Mouse (Mus musculus): ENCODE data around the gene Slc28a1. TPM values are rescaled to one million over a fixed set of nuclear protein-coding genes. Genes with fewer than 3 reads are reported as not detected.

The Slc28a1 gene
- 0.09 and 0.22 TPM in 2 replicates for polyA plus RNA-seq (2015; fragmentation: Nextera tagmentation; extraction: Ambion mirVana)

- H3K9me3 ChIP-seq (replicated peaks; ENCODE audit: control insufficient read depth, low read length): no peaks in the 10 kb centered on the region
- H3K27me3 ChIP-seq (ENCODE audit: control insufficient read depth, insufficient read depth, low read length): no peaks in the 10 kb centered on the region
- no peaks in the 10 kb centered on the region for H3K36me3 ChIP-seq (ENCODE audit: control insufficient read depth, insufficient read depth)
- H3K4me1 ChIP-seq (ENCODE audit: control insufficient read depth, insufficient read depth, low read length): peaks cover 16% of the 10 kb centered on the region
- ATAC-seq (replicated peaks; ENCODE audit: extremely low read depth, insufficient read depth, low FRiP score): no peak
- 52% methylated on average over 6 of the region's 6 CpGs for WGBS
- no peak within 1 kb of the TSS for H3K4me2 ChIP-seq (ENCODE audit: low read depth, low read length)
- H3K9ac ChIP-seq (ENCODE audit: low read length): no peak within 1 kb of the TSS
- H3K27ac ChIP-seq (ENCODE audit: low read length): no peak within 1 kb of the TSS
- H3K4me3 ChIP-seq (ENCODE audit: low read length): no peak within 1 kb of the TSS
These were observed at the start of gene Slc28a1 for GRCm38 (mm10) chr7:81114555-81114954. Slc28a1 (plus strand) TSS chr7:81114799.

- ATAC-seq (replicated peaks; ENCODE audit: extremely low read depth, insufficient read depth, low FRiP score): no peak; the same call in 1 of the 2 replicates
- no peak overlapping the region for H3K27ac ChIP-seq (ENCODE audit: low read length)
- 40% methylated on average over 6 of the region's 6 CpGs for WGBS
- H3K36me3 ChIP-seq (ENCODE audit: control insufficient read depth, insufficient read depth): peaks cover 20% of the 10 kb centered on the region; the same call in 1 of the 2 replicates
- no peaks in the 10 kb centered on the region for H3K27me3 ChIP-seq (ENCODE audit: control insufficient read depth, insufficient read depth, low read length)
- no peak overlapping the region for H3K4me3 ChIP-seq (ENCODE audit: low read length)
- H3K9me3 ChIP-seq (replicated peaks; ENCODE audit: control insufficient read depth, low read length): no peaks in the 10 kb centered on the region
- H3K4me2 ChIP-seq (ENCODE audit: low read depth, low read length): no peak overlapping the region
- H3K4me1 ChIP-seq (ENCODE audit: control insufficient read depth, insufficient read depth, low read length): peaks cover 8% of the 10 kb centered on the region; the same call in 1 of the 2 replicates
- no peak overlapping the region for H3K9ac ChIP-seq (ENCODE audit: low read length)
These were observed 47.9 kb upstream of the Slc28a1 start for GRCm38 (mm10) chr7:81066714-81067113.

- Histone ChIP-seq H3K27ac (ENCODE audit: low read length) (peak overlapping the region; percentile 37), H3K9ac (ENCODE audit: low read length) (no peak overlapping the region), H3K27me3 (ENCODE audit: control insufficient read depth, insufficient read depth, low read length) (no peaks in the 10 kb centered on the region), H3K4me3 (ENCODE audit: low read length) (no peak overlapping the region), H3K4me2 (ENCODE audit: low read depth, low read length) (no peak overlapping the region), H3K9me3 (replicated peaks; ENCODE audit: control insufficient read depth, low read length) (0 out of 2 replicates have a peak, but pooled peaks cover 3% of the 10 kb centered on the region), H3K4me1 (ENCODE audit: control insufficient read depth, insufficient read depth, low read length) (peaks cover 37% of the 10 kb centered on the region), H3K36me3 (ENCODE audit: control insufficient read depth, insufficient read depth) (peaks cover 22% of the 10 kb centered on the region)
- ATAC-seq (replicated peaks; ENCODE audit: extremely low read depth, insufficient read depth, low FRiP score): no peak
- WGBS: 44% methylated on average over 5 of the region's 5 CpGs
These were observed 42.1 kb upstream of the Slc28a1 start for GRCm38 (mm10) chr7:81072463-81072862.

- Histone ChIP-seq H3K27me3 (ENCODE audit: control insufficient read depth, insufficient read depth, low read length) (no peaks in the 10 kb centered on the region), H3K4me1 (ENCODE audit: control insufficient read depth, insufficient read depth, low read length) (peaks cover 44% of the 10 kb centered on the region), H3K4me3 (ENCODE audit: low read length) (no peak overlapping the region), H3K36me3 (ENCODE audit: control insufficient read depth, insufficient read depth) (peaks cover 20% of the 10 kb centered on the region), H3K9ac (ENCODE audit: low read length) (no peak overlapping the region), H3K4me2 (ENCODE audit: low read depth, low read length) (no peak overlapping the region), H3K27ac (ENCODE audit: low read length) (peak overlapping the region; percentile 37; the same call in 1 of the 2 replicates), H3K9me3 (replicated peaks; ENCODE audit: control insufficient read depth, low read length) (0 out of 2 replicates have a peak, but pooled peaks cover 3% of the 10 kb centered on the region)
- 83% methylated on average over 5 of the region's 5 CpGs for WGBS
- no peak for ATAC-seq (replicated peaks; ENCODE audit: extremely low read depth, insufficient read depth, low FRiP score)
These were observed 41.3 kb upstream of the Slc28a1 start for GRCm38 (mm10) chr7:81073273-81073672.

- H3K9ac ChIP-seq (ENCODE audit: low read length): no peak overlapping the region; the same call in 1 of the 2 replicates
- no peaks in the 10 kb centered on the region for H3K27me3 ChIP-seq (ENCODE audit: control insufficient read depth, insufficient read depth, low read length)
- peaks cover 13% of the 10 kb centered on the region for H3K36me3 ChIP-seq (ENCODE audit: control insufficient read depth, insufficient read depth)
- 0 out of 2 replicates have a peak, but pooled peaks cover 3% of the 10 kb centered on the region for H3K9me3 ChIP-seq (replicated peaks; ENCODE audit: control insufficient read depth, low read length)
- H3K4me2 ChIP-seq (ENCODE audit: low read depth, low read length): no peak overlapping the region
- WGBS: 51% methylated on average over 9 of the region's 9 CpGs
- H3K27ac ChIP-seq (ENCODE audit: low read length): peak overlapping the region; percentile 98
- H3K4me1 ChIP-seq (ENCODE audit: control insufficient read depth, insufficient read depth, low read length): peaks cover 57% of the 10 kb centered on the region
- 0 out of 2 replicates have a peak, but pooled peaks have one; percentile 5 for ATAC-seq (replicated peaks; ENCODE audit: extremely low read depth, insufficient read depth, low FRiP score)
- no peak overlapping the region for H3K4me3 ChIP-seq (ENCODE audit: low read length)
These were observed 40.1 kb upstream of the Slc28a1 start for GRCm38 (mm10) chr7:81074546-81074945.

- no peak overlapping the region for H3K4me2 ChIP-seq (ENCODE audit: low read depth, low read length)
- H3K4me1 ChIP-seq (ENCODE audit: control insufficient read depth, insufficient read depth, low read length): peaks cover 61% of the 10 kb centered on the region
- WGBS: 41% methylated on average over 7 of the region's 7 CpGs
- H3K36me3 ChIP-seq (ENCODE audit: control insufficient read depth, insufficient read depth): peaks cover 13% of the 10 kb centered on the region
- peak overlapping the region; percentile 62 for H3K9ac ChIP-seq (ENCODE audit: low read length)
- H3K4me3 ChIP-seq (ENCODE audit: low read length): no peak overlapping the region
- no peaks in the 10 kb centered on the region for H3K27me3 ChIP-seq (ENCODE audit: control insufficient read depth, insufficient read depth, low read length)
- ATAC-seq (replicated peaks; ENCODE audit: extremely low read depth, insufficient read depth, low FRiP score): 0 out of 2 replicates have a peak, but pooled peaks have one; percentile 3
- H3K9me3 ChIP-seq (replicated peaks; ENCODE audit: control insufficient read depth, low read length): 0 out of 2 replicates have a peak, but pooled peaks cover 3% of the 10 kb centered on the region
- peak overlapping the region; percentile 98 for H3K27ac ChIP-seq (ENCODE audit: low read length)
These were observed 39.3 kb upstream of the Slc28a1 start for GRCm38 (mm10) chr7:81075299-81075698.

- no peak overlapping the region for H3K4me3 ChIP-seq (ENCODE audit: low read length)
- no peaks in the 10 kb centered on the region for H3K27me3 ChIP-seq (ENCODE audit: control insufficient read depth, insufficient read depth, low read length)
- H3K9ac ChIP-seq (ENCODE audit: low read length): peak overlapping the region; percentile 62; the same call in 1 of the 2 replicates
- H3K9me3 ChIP-seq (replicated peaks; ENCODE audit: control insufficient read depth, low read length): 0 out of 2 replicates have a peak, but pooled peaks cover 3% of the 10 kb centered on the region
- WGBS: 63% methylated on average over 5 of the region's 5 CpGs
- peaks cover 65% of the 10 kb centered on the region for H3K4me1 ChIP-seq (ENCODE audit: control insufficient read depth, insufficient read depth, low read length)
- peaks cover 13% of the 10 kb centered on the region for H3K36me3 ChIP-seq (ENCODE audit: control insufficient read depth, insufficient read depth)
- peak overlapping the region; percentile 98 for H3K27ac ChIP-seq (ENCODE audit: low read length)
- ATAC-seq (replicated peaks; ENCODE audit: extremely low read depth, insufficient read depth, low FRiP score): no peak
- H3K4me2 ChIP-seq (ENCODE audit: low read depth, low read length): no peak overlapping the region
These were observed 38.9 kb upstream of the Slc28a1 start for GRCm38 (mm10) chr7:81075732-81076131.

- Histone ChIP-seq H3K9me3 (replicated peaks; ENCODE audit: control insufficient read depth, low read length) (0 out of 2 replicates have a peak, but pooled peaks cover 3% of the 10 kb centered on the region), H3K4me3 (ENCODE audit: low read length) (no peak overlapping the region), H3K36me3 (ENCODE audit: control insufficient read depth, insufficient read depth) (peaks cover 10% of the 10 kb centered on the region), H3K4me1 (ENCODE audit: control insufficient read depth, insufficient read depth, low read length) (peaks cover 69% of the 10 kb centered on the region), H3K27me3 (ENCODE audit: control insufficient read depth, insufficient read depth, low read length) (no peaks in the 10 kb centered on the region), H3K9ac (ENCODE audit: low read length) (peak overlapping the region; percentile 63), H3K27ac (ENCODE audit: low read length) (peak overlapping the region; percentile 98), H3K4me2 (ENCODE audit: low read depth, low read length) (0 out of 2 replicates have a peak overlapping the region, but pooled peaks have one; percentile 6)
- peak; percentile 66 for ATAC-seq (replicated peaks; ENCODE audit: extremely low read depth, insufficient read depth, low FRiP score)
- 35% methylated on average over 6 of the region's 6 CpGs for WGBS
These were observed 37.6 kb upstream of the Slc28a1 start for GRCm38 (mm10) chr7:81077009-81077408.

GRCm38 (mm10) chr7:81078740-81079139 lies 35.9 kb upstream of the Slc28a1 start:
- WGBS: 20% methylated on average over 6 of the region's 6 CpGs
- Histone ChIP-seq H3K9ac (ENCODE audit: low read length) (peak overlapping the region; percentile 63; the same call in 1 of the 2 replicates), H3K9me3 (replicated peaks; ENCODE audit: control insufficient read depth, low read length) (no peaks in the 10 kb centered on the region), H3K4me1 (ENCODE audit: control insufficient read depth, insufficient read depth, low read length) (peaks cover 63% of the 10 kb centered on the region), H3K4me3 (ENCODE audit: low read length) (no peak overlapping the region), H3K27ac (ENCODE audit: low read length) (peak overlapping the region; percentile 98), H3K27me3 (ENCODE audit: control insufficient read depth, insufficient read depth, low read length) (no peaks in the 10 kb centered on the region), H3K4me2 (ENCODE audit: low read depth, low read length) (peak overlapping the region; percentile 30; the same call in 1 of the 2 replicates), H3K36me3 (ENCODE audit: control insufficient read depth, insufficient read depth) (peaks cover 6% of the 10 kb centered on the region; the same call in 1 of the 2 replicates)
- peak; percentile 59 for ATAC-seq (replicated peaks; ENCODE audit: extremely low read depth, insufficient read depth, low FRiP score)
